In the genomic region with DNA sequence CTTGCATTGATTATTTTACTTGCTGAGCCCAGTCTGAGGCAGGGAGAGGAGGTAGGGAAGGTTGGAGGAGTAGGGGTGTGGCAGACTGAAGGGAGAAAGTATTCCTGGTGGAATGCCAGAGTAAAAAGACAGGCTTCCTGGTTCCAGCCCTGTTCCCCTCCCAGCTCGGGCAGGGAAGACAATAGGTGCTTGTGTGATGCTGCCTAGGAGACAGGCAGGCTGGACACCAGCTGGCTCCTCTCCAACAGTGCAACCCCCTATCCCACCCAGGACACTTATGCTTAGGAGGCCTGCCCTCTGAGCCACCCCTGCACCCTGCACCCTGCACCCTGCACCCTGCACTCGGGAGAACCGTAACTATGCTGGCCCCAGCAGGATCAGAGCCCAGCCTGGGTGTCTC, we compare ENCODE assay signal across 11 mouse cellular contexts. TPM values are rescaled to one million over a fixed set of nuclear protein-coding genes. Genes with fewer than 3 reads are reported as not detected.
DNase-seq lines count a peak whose midpoint lies in the region; ATAC-seq lines count a peak whose summit lies in the region.
"Had no signal": no experiment of that assay in that cellular context is flagged by ENCODE, and none has a peak within 500 bp of the region (broad histone marks: within the 10 kb centered on the region; RNA-seq: fewer than 3 reads in every experiment).

No protein-coding gene starts in this region.

- DNase-seq in MN1 (ENCODE audit: low spot score), result peak; percentile 43
- no peak for DNase-seq in hindbrain, embryonic 10.5 days (ENCODE audit: low spot score)
- no peak for DNase-seq in urinary bladder, postnatal 25 days (ENCODE audit: low spot score)
- no peak for DNase-seq in right cerebral cortex, postnatal 36 days (ENCODE audit: low spot score in 2 of 2)
- DNase-seq in ovary, postnatal 14 days (ENCODE audit: low spot score), result no peak
- DNase-seq: adrenal gland, postnatal 10 days had no signal

- peak overlapping the region; percentile 51 for H3K27ac ChIP-seq in forebrain, embryonic 12.5 days
- no peak overlapping the region for H3K27ac ChIP-seq in forebrain, embryonic 16.5 days (ENCODE audit: low read length)
- peak overlapping the region; percentile 73 for H3K27ac ChIP-seq in hindbrain, embryonic 10.5 days
- H3K27ac ChIP-seq in midbrain, embryonic 13.5 days, result peak overlapping the region; percentile 40

- no peak overlapping the region; the same call in 1 of the 2 replicates for H3K4me2 ChIP-seq in forebrain, embryonic 12.5 days
- H3K4me2 ChIP-seq in forebrain, embryonic 16.5 days (ENCODE audit: low read length), result no peak overlapping the region
- no peak overlapping the region for H3K4me2 ChIP-seq in midbrain, embryonic 13.5 days (replicated peaks)

- H3K9me3 ChIP-seq in forebrain, embryonic 12.5 days, result no peaks in the 10 kb centered on the region
- no peaks in the 10 kb centered on the region for H3K9me3 ChIP-seq in forebrain, embryonic 16.5 days (ENCODE audit: control insufficient read depth, low read length)
- no peaks in the 10 kb centered on the region for H3K9me3 ChIP-seq in hindbrain, embryonic 10.5 days
- no peaks in the 10 kb centered on the region for H3K9me3 ChIP-seq in midbrain, embryonic 13.5 days

- peaks cover 13% of the 10 kb centered on the region; the same call in 1 of the 2 replicates for H3K27me3 ChIP-seq in forebrain, embryonic 12.5 days
- no peaks in the 10 kb centered on the region for H3K27me3 ChIP-seq in forebrain, embryonic 16.5 days (replicated peaks; ENCODE audit: control insufficient read depth, insufficient read depth, low read length)
- peaks cover 42% of the 10 kb centered on the region for H3K27me3 ChIP-seq in hindbrain, embryonic 10.5 days (ENCODE audit: insufficient read depth, poor library complexity, severe bottlenecking)
- H3K27me3 ChIP-seq in midbrain, embryonic 13.5 days, result peaks cover 4% of the 10 kb centered on the region; the same call in 1 of the 2 replicates

- no peak for ATAC-seq in forebrain, embryonic 12.5 days (ENCODE audit: low FRiP score)
- ATAC-seq in forebrain, embryonic 16.5 days, result no peak
- peak; percentile 31; the same call in 1 of the 2 replicates for ATAC-seq in midbrain, embryonic 13.5 days

- peaks cover 15% of the 10 kb centered on the region for H3K4me1 ChIP-seq in forebrain, embryonic 12.5 days
- H3K4me1 ChIP-seq in forebrain, embryonic 16.5 days (replicated peaks; ENCODE audit: control insufficient read depth, insufficient read depth, low read length), result peaks cover 10% of the 10 kb centered on the region
- H3K4me1 ChIP-seq in hindbrain, embryonic 10.5 days (replicated peaks), result peaks cover 31% of the 10 kb centered on the region
- peaks cover 17% of the 10 kb centered on the region for H3K4me1 ChIP-seq in midbrain, embryonic 13.5 days (replicated peaks)

- no peak overlapping the region for H3K4me3 ChIP-seq in forebrain, embryonic 12.5 days (replicated peaks)
- no peak overlapping the region for H3K4me3 ChIP-seq in forebrain, embryonic 16.5 days (replicated peaks; ENCODE audit: low read length)
- H3K4me3 ChIP-seq in hindbrain, embryonic 10.5 days, result no peak overlapping the region
- no peak overlapping the region for H3K4me3 ChIP-seq in midbrain, embryonic 13.5 days (replicated peaks)

- H3K36me3 ChIP-seq in forebrain, embryonic 12.5 days (replicated peaks), result peaks cover 16% of the 10 kb centered on the region; the same call in 1 of the 2 replicates
- no peaks in the 10 kb centered on the region for H3K36me3 ChIP-seq in forebrain, embryonic 16.5 days (ENCODE audit: control insufficient read depth, insufficient read depth)
- H3K36me3 ChIP-seq in hindbrain, embryonic 10.5 days, result no peaks in the 10 kb centered on the region
- peaks cover 27% of the 10 kb centered on the region for H3K36me3 ChIP-seq in midbrain, embryonic 13.5 days

- peak overlapping the region; percentile 21 for H3K9ac ChIP-seq in forebrain, embryonic 12.5 days
- H3K9ac ChIP-seq in forebrain, embryonic 16.5 days (replicated peaks; ENCODE audit: low read depth, low read length), result no peak overlapping the region
- H3K9ac ChIP-seq in midbrain, embryonic 13.5 days (replicated peaks), result no peak overlapping the region; the same call in 1 of the 2 replicates

- 49% methylated on average over 3 of the region's 3 CpGs for WGBS in forebrain, embryonic 12.5 days
- 44% methylated on average over 3 of the region's 3 CpGs for WGBS in forebrain, embryonic 16.5 days
- 51% methylated on average over 3 of the region's 3 CpGs for WGBS in hindbrain, embryonic 10.5 days
- 37% methylated on average over 3 of the region's 3 CpGs for WGBS in midbrain, embryonic 13.5 days

RNA-seq across cellular contexts. Expression of gene Hid1, which starts 8.3 kb away (rescaled TPM):
- 33.7 and 36.4 TPM in 2 replicates for polyA plus RNA-seq in forebrain, embryonic 12.5 days (2016; fragmentation: Nextera tagmentation; extraction: Ambion mirVana)
- polyA plus RNA-seq in forebrain, embryonic 16.5 days (2015; fragmentation: Nextera tagmentation; extraction: Ambion mirVana), result 46.6 and 58.2 TPM in 2 replicates
- polyA plus RNA-seq in hindbrain, embryonic 10.5 days (2016; fragmentation: Nextera tagmentation; extraction: Ambion mirVana), result 11.3 and 14.8 TPM in 2 replicates
- 47.4 and 48.0 TPM in 2 replicates for polyA plus RNA-seq in midbrain, embryonic 13.5 days (2015; fragmentation: Nextera tagmentation; extraction: Ambion mirVana)

RNA-seq across cellular contexts. Expression of gene Cdr2l, which starts 22.4 kb away (rescaled TPM):
- polyA plus RNA-seq in forebrain, embryonic 12.5 days (2016; fragmentation: Nextera tagmentation; extraction: Ambion mirVana), result 28.3 and 29.6 TPM in 2 replicates
- polyA plus RNA-seq in forebrain, embryonic 16.5 days (2015; fragmentation: Nextera tagmentation; extraction: Ambion mirVana), result 16.8 and 18.3 TPM in 2 replicates
- polyA plus RNA-seq in hindbrain, embryonic 10.5 days (2016; fragmentation: Nextera tagmentation; extraction: Ambion mirVana), result 16.1 and 21.4 TPM in 2 replicates
- polyA plus RNA-seq in midbrain, embryonic 13.5 days (2015; fragmentation: Nextera tagmentation; extraction: Ambion mirVana), result 23.0 and 27.1 TPM in 2 replicates

RNA-seq across cellular contexts. Expression of gene Otop3, which starts 24.8 kb away (rescaled TPM):
- not detected in 2 replicates for polyA plus RNA-seq in forebrain, embryonic 12.5 days (2016; fragmentation: Nextera tagmentation; extraction: Ambion mirVana)
- polyA plus RNA-seq in forebrain, embryonic 16.5 days (2015; fragmentation: Nextera tagmentation; extraction: Ambion mirVana), result 0.37 TPM in 1 of 2 replicates, not detected in the other
- 0.08 TPM in 1 of 2 replicates, not detected in the other for polyA plus RNA-seq in hindbrain, embryonic 10.5 days (2016; fragmentation: Nextera tagmentation; extraction: Ambion mirVana)
- 0.30 and 0.35 TPM in 2 replicates for polyA plus RNA-seq in midbrain, embryonic 13.5 days (2015; fragmentation: Nextera tagmentation; extraction: Ambion mirVana)
- polyA plus RNA-seq: C2C12; limb, embryonic 14.5 days had no signal

RNA-seq across cellular contexts. Expression of gene Ush1g, which starts 37.5 kb away (rescaled TPM):
- polyA plus RNA-seq in forebrain, embryonic 12.5 days (2016; fragmentation: Nextera tagmentation; extraction: Ambion mirVana), result not detected in 2 replicates
- 0.10 TPM in 2 replicates for polyA plus RNA-seq in forebrain, embryonic 16.5 days (2015; fragmentation: Nextera tagmentation; extraction: Ambion mirVana)
- polyA plus RNA-seq in hindbrain, embryonic 10.5 days (2016; fragmentation: Nextera tagmentation; extraction: Ambion mirVana), result 0.10 TPM in 1 of 2 replicates, not detected in the other
- 0.05 TPM in 1 of 2 replicates, not detected in the other for polyA plus RNA-seq in midbrain, embryonic 13.5 days (2015; fragmentation: Nextera tagmentation; extraction: Ambion mirVana)
- polyA plus RNA-seq: limb, embryonic 14.5 days had no signal

RNA-seq across cellular contexts. Expression of gene Mrpl58, which starts 44.3 kb away (rescaled TPM):
- polyA plus RNA-seq in forebrain, embryonic 12.5 days (2016; fragmentation: Nextera tagmentation; extraction: Ambion mirVana), result 222 and 232 TPM in 2 replicates
- polyA plus RNA-seq in forebrain, embryonic 16.5 days (2015; fragmentation: Nextera tagmentation; extraction: Ambion mirVana), result 158 and 176 TPM in 2 replicates
- 228 and 253 TPM in 2 replicates for polyA plus RNA-seq in hindbrain, embryonic 10.5 days (2016; fragmentation: Nextera tagmentation; extraction: Ambion mirVana)
- 226 and 244 TPM in 2 replicates for polyA plus RNA-seq in midbrain, embryonic 13.5 days (2015; fragmentation: Nextera tagmentation; extraction: Ambion mirVana)
